Mouse (Mus musculus) heart, adult 2 months (tissue): ENCODE results near the gene Pdpn. TPM values are rescaled to one million over a fixed set of nuclear protein-coding genes. Genes with fewer than 3 reads are reported as not detected.

Experiments used
- DNase-seq, 2 experiments: peaks; one replicate each; pipeline ENCODE4 v3.0.0; 2021
- H3K27ac ChIP-seq: fragments of 200-600 bp; 2 replicates; pipeline ENCODE4 v1.8.1; 2022
- H3K27me3 ChIP-seq: fragments of 200-500 bp; 2 replicates; pipeline ENCODE4 v1.6.1; 2012; ENCODE audit warnings: mild to moderate bottlenecking, low read length, inconsistent platforms, mixed read lengths; ENCODE audit not compliant: control insufficient read depth, insufficient read depth
- H3K36me3 ChIP-seq: fragments of 200-500 bp; 2 replicates; pipeline ENCODE4 v1.6.1; 2012; ENCODE audit warnings: low read length, inconsistent platforms; ENCODE audit not compliant: control insufficient read depth, insufficient read depth
- H3K4me1 ChIP-seq: fragments of 200-500 bp; 2 replicates; pipeline ENCODE4 v1.6.1; 2011; ENCODE audit warnings: low read length; ENCODE audit not compliant: control insufficient read depth, insufficient read depth
- H3K4me3 ChIP-seq: fragments of 200-600 bp; 2 replicates; pipeline ENCODE4 v1.8.1; 2022
- H3K79me2 ChIP-seq: fragments of 200-500 bp; replicated peaks from 2 replicates; pipeline ENCODE4 v1.6.1; 2012; ENCODE audit warnings: mild to moderate bottlenecking, inconsistent platforms, low read length, moderate library complexity, mixed read lengths; ENCODE audit not compliant: control insufficient read depth, insufficient read depth
- H3K9ac ChIP-seq: fragments of 200-500 bp; 2 replicates; pipeline ENCODE4 v1.6.1; 2012; ENCODE audit warnings: low read depth, mild to moderate bottlenecking, control low read depth, inconsistent platforms, low read length, mixed read lengths
- CTCF ChIP-seq: fragments of 200-600 bp; IDR thresholded peaks from 2 replicates; pipeline ENCODE4 v1.8.1; 2022; ENCODE audit warnings: antibody characterized with exemption, mild to moderate bottlenecking, moderate library complexity
- EP300 ChIP-seq: fragments of 200-500 bp; IDR thresholded peaks from 2 replicates; pipeline ENCODE4 v1.6.1; 2011; ENCODE audit warnings: low read depth, low read length, control low read depth; ENCODE audit not compliant: insufficient read depth
- POLR2A ChIP-seq: fragments of 200-500 bp; IDR thresholded peaks from 2 replicates; pipeline ENCODE4 v1.6.1; 2011; ENCODE audit warnings: mild to moderate bottlenecking, low read depth, low read length, control low read depth; ENCODE audit not compliant: insufficient read depth
- WGBS: fragments of 180-500 bp; shearing (Covaris S2); methylation state at CpG from one replicate; pipeline ENCODE4 v1.1.7; 2018; 5-methylcytosine and 5-hydroxymethylcytosine counted together
- intact Hi-C: fragments of 180-260 bp; cut with DNase I; formaldehyde crosslinking; loops from one replicate; pipeline ENCODE4 v1.15.1; 2025
- polyA plus RNA-seq: library from polyadenylated mRNA; depleted of rRNA; stranded (reverse); fragments of >200 nt; gene quantifications from 2 replicates; pipeline ENCODE4 v1.2.3, GENCODE M21; 2012
- total RNA-seq, 2 experiments: library from RNA; stranded (reverse); gene quantifications; 2 replicates each; pipeline ENCODE4 v1.2.3; 2021

Pdpn gene
- total and polyA plus RNA-seq, 3 experiments = 2.7 to 5.8 (median 5.8) TPM

DNA sequence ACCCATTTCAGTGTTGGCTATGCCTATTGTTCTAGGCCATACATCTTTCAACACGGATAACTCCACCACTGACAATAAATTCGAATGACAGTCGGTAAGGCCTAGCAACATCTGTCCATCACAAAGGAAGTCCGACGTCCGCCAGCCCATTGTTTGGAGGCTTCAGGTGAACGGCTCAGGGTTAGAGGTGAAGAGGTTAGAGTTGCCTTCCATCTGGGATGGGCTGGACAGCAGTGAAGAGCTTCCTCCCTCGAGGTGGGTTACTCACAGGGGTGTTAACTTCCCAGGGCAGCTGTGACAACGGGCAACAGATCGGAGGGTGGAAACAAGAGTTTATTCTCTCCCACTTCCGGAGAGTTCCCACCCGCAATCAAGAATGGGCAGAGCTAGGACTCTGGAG lies 36.7 kb downstream of the Pdpn start:
- WGBS = 75% methylated on average over 12 of the region's 12 CpGs
- TF ChIP-seq CTCF = no peak
- TF ChIP-seq POLR2A = no peak
- DNase-seq = no peak
- H3K4me1 ChIP-seq = no peaks in the 10 kb centered on the region
- H3K79me2 ChIP-seq = no peaks in the 10 kb centered on the region
- H3K27me3 ChIP-seq = no peaks in the 10 kb centered on the region
- intact Hi-C loops = no loop called here
- no peak overlapping the region for H3K4me3 ChIP-seq
- no peak overlapping the region for H3K27ac ChIP-seq
- H3K9ac ChIP-seq = no peak overlapping the region
- no peaks in the 10 kb centered on the region for H3K36me3 ChIP-seq

- H3K36me3 ChIP-seq = no peaks in the 10 kb centered on the region
- DNase-seq = no peak
- no peaks in the 10 kb centered on the region for H3K27me3 ChIP-seq
- intact Hi-C loops = loop anchor here (5.0 kb wide), 1 partner anchor 122 kb away; no protein-coding TSS in a partner anchor
- no peaks in the 10 kb centered on the region for H3K4me1 ChIP-seq
- no peak overlapping the region for H3K4me3 ChIP-seq
- WGBS = 41% methylated on average over 8 of the region's 8 CpGs
- TF ChIP-seq POLR2A (no peak), CTCF (no peak), EP300 (no peak)
- H3K9ac ChIP-seq = no peak overlapping the region
- no peaks in the 10 kb centered on the region for H3K79me2 ChIP-seq
- no peak overlapping the region for H3K27ac ChIP-seq
Measured at GRCm38 (mm10) chr4:143259718-143260349, 39.5 kb downstream of the Pdpn start.

DNA sequence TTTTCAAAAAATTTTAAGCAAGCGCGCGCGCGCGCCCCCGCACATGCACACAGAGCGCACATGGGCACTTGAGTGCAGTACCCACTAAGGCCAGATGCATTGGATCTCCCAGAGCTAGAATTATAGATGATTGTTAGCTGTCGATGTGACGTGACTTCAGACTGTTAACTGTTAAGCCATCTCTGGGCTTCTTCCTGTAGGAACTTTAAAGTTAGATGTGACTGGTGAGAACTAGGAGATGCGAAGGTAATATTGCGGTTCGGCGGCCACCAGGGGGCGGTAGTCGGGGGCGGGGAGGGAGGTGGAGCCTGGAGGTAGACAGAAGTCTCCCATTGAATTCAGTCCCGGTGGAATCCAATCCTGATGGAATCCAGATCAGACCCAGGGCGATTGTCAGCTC lies 40.8 kb downstream of the Pdpn start:
- Histone ChIP-seq H3K27me3 (no peaks in the 10 kb centered on the region), H3K27ac (no peak overlapping the region), H3K79me2 (no peaks in the 10 kb centered on the region), H3K4me1 (no peaks in the 10 kb centered on the region), H3K4me3 (no peak overlapping the region), H3K36me3 (no peaks in the 10 kb centered on the region), H3K9ac (no peak overlapping the region)
- 35% methylated on average over 19 of the region's 19 CpGs for WGBS
- intact Hi-C loops = loop anchor here (5.0 kb wide), 1 partner anchor 124 kb away; no protein-coding TSS in a partner anchor
- DNase-seq = peak; percentile 19 to 65
- TF ChIP-seq EP300 = no peak
- TF ChIP-seq CTCF = peak; percentile 63

DNA sequence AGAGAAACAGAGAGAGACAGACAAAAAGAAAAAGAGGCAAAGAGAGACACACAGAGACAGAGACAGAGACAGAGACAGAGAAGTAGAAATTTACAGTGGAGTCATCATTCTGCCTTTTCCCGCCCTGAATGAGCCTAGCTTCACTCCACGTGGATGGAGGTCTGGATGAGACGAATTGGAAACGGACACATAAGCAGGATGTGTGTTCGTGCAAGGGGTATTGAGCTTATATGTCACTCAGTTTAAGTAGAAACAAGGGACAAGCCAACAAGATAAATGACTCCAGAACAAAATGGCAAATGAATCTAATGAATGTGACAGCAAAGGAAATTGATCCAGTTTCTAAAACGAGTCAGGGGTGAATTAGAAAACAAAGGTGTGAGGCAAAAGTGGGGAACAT lies 41.4 kb downstream of the Pdpn start:
- no peak overlapping the region for H3K9ac ChIP-seq
- DNase-seq = no peak
- no peak overlapping the region for H3K4me3 ChIP-seq
- 43% methylated on average over 6 of the region's 6 CpGs for WGBS
- intact Hi-C loops = loop anchor here (5.0 kb wide), 1 partner anchor 124 kb away; no protein-coding TSS in a partner anchor
- H3K4me1 ChIP-seq = no peaks in the 10 kb centered on the region
- no peak overlapping the region for H3K27ac ChIP-seq
- no peaks in the 10 kb centered on the region for H3K27me3 ChIP-seq
- TF ChIP-seq EP300 = no peak
- no peak for TF ChIP-seq POLR2A
- no peak for TF ChIP-seq CTCF
- no peaks in the 10 kb centered on the region for H3K36me3 ChIP-seq
- H3K79me2 ChIP-seq = no peaks in the 10 kb centered on the region

DNA sequence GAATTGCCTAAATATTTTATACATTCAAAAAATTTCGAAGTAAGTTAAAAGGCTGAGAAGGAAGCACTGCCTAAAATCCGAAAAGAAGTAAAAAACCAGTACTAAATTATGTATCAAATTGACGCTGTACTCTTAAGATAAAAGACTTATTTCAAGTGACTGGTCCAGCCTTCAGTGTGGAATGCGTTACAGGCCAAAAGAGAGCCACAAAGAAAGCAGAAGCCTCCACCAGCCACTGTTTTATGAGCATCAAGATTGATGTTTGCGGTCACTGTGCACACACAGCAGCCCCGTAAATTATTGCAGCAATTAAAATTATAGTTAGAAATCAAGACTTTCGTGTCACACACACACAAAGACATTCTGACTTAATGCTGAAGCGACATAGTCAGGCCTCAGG lies 43.8 kb downstream of the Pdpn start:
- no peaks in the 10 kb centered on the region for H3K4me1 ChIP-seq
- TF ChIP-seq CTCF (no peak), POLR2A (no peak), EP300 (no peak)
- no peak overlapping the region for H3K27ac ChIP-seq
- intact Hi-C loops = loop anchor here (5.0 kb wide), 1 partner anchor 127 kb away; no protein-coding TSS in a partner anchor
- no peaks in the 10 kb centered on the region for H3K36me3 ChIP-seq
- H3K27me3 ChIP-seq = no peaks in the 10 kb centered on the region
- no peak overlapping the region for H3K9ac ChIP-seq
- H3K79me2 ChIP-seq = no peaks in the 10 kb centered on the region
- DNase-seq = no peak
- H3K4me3 ChIP-seq = no peak overlapping the region
- 79% methylated on average over 8 of the region's 8 CpGs for WGBS

- H3K9ac ChIP-seq = no peak overlapping the region
- H3K79me2 ChIP-seq = no peaks in the 10 kb centered on the region
- intact Hi-C loops = no loop called here
- H3K36me3 ChIP-seq = no peaks in the 10 kb centered on the region
- DNase-seq = no peak
- H3K27ac ChIP-seq = no peak overlapping the region
- H3K27me3 ChIP-seq = no peaks in the 10 kb centered on the region
- TF ChIP-seq EP300 (no peak), CTCF (no peak), POLR2A (no peak)
- no peak overlapping the region for H3K4me3 ChIP-seq
- H3K4me1 ChIP-seq = no peaks in the 10 kb centered on the region
- WGBS = 83% methylated on average over 1 of the region's 1 CpGs
Measured at GRCm38 (mm10) chr4:143253356-143253755, 46.0 kb downstream of the Pdpn start.
